Mouse (Mus musculus): ENCODE measurements around the gene Slc25a19. TPM values are rescaled to one million over a fixed set of nuclear protein-coding genes. Genes with fewer than 3 reads are reported as not detected.
A peak's percentile ranks its signal among the peaks of the same experiment; 100 is the strongest.

Slc25a19 gene
- polyA plus RNA-seq, 1 experiment, result 88.3 TPM

DNA sequence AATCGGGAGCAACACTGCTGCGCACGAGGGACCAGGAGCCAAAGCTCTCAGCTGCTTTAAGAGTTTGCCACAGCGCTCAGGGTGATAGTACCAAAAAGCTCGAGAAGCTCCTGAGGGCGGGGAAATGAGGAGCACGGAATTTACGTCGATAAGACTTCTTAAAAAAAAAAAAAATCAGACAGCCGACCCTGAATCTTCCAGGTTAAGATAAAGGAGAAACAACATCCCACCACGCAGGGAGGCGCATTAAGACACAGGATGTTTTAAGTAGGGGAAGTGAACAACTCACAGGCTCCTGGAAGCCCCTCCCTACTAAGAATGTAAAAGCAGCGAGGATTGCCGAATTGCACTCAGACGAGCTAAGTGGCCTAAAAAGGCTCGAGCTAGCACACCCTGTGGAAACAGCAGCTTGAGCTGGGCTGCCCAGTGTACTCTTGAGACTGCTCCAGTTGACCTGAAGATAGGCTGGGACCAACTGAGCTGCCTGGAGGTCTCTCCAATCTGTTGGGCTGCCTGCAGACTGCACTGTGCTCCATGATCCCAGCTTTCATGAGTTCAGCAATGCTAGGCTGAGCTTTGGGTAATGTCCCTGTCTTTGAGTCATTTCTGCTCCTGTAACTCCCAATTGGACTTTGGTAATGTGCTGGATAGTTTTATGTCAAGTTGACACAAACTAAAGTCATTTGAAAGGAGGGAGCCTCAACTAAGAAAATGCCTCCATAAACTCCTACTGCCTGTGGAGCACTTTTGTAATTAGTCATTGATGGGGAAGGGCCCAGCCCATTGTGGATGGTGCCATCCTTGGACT is 14.8 kb downstream of the Slc25a19 start:
- Histone ChIP-seq H3K4me1 (ENCODE audit: control insufficient read depth, insufficient read depth, low read length) (no peaks in the 10 kb centered on the region; the same call in 1 of the 2 replicates), H3K27ac (ENCODE audit: insufficient read depth, low read length) (no peak overlapping the region), H3K4me3 (ENCODE audit: insufficient read depth, low read length) (peak overlapping the region; percentile 65)
- no peak for TF ChIP-seq POLR2A (IDR thresholded peaks at IDR 0.05; ENCODE audit: extremely low read depth, insufficient read depth, low read length)
- no peak for TF ChIP-seq CTCF (IDR thresholded peaks at IDR 0.05; ENCODE audit: extremely low read depth, insufficient read depth, low read length)

DNA sequence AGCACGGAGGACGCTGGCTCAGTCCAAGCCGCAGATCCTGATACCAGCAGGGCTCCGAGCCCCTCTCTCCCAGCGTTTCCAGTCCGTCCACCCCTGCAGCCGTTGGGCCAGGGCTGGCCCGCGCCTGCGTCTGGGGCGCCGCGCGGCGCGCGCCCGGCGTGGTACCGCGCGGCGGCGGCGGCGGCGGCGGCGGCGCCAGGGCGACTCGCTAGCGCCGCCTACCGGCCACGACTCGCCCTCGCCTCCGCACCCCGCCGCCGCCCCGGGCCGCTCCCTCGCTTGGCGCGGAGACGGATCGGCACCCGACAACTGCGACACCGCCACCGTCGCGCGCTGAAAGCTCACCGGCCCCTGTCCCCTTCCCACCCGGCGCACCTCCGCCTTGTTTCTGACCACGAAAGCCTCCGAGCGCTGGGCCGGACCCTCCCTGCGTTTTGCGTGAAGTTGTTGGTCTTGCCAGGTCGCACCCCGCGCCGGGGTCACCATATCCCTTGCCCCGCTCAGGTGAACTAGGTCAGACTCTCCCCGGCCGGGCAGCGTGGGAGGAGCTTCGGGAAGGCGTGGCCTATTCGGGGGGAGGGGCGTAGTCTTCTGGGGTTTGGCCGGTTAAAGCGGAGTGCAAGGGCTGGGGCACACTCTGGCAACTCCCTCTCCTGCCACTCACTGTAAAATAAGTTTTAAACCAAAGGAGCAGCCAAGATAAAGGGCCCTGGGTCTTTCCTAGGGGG is 15.5 kb downstream of the Slc25a19 start, which contains the start of gene Mif4gd:
Gene Mif4gd, minus strand, starts transcription at position 560 of the 728 bp plus-strand sequence.
- no peaks in the 10 kb centered on the region; the same call in 1 of the 2 replicates for H3K4me1 ChIP-seq (ENCODE audit: control insufficient read depth, insufficient read depth, low read length)
- peak within 1 kb of the TSS; percentile 65 for H3K4me3 ChIP-seq (ENCODE audit: insufficient read depth, low read length)
- H3K27ac ChIP-seq (ENCODE audit: insufficient read depth, low read length), result peak within 1 kb of the TSS; percentile 95
- TF ChIP-seq POLR2A (IDR thresholded peaks at IDR 0.05; ENCODE audit: extremely low read depth, insufficient read depth, low read length) (peak; percentile 57), CTCF (IDR thresholded peaks at IDR 0.05; ENCODE audit: extremely low read depth, insufficient read depth, low read length) (0 out of 2 replicates have a peak, but pooled peaks have one; percentile 23)

DNA sequence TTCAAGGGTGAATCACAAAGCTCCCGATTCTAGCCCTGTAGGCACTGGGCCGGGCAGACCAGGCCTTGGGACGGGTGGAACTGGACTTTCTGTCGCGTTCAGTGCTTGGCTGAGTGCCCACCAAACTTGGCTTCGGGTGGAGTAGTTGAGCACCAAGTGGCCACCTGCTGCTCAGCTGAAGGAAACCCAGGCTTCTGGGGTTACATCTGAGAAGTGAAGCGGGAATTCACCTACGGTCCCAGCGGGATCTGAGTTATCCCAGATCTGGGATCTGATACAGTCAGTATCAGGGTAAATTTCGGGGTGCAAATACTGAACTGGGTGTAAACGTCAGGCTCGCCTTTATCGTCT is 16.1 kb downstream of the Slc25a19 start:
- peak overlapping the region; percentile 65 for H3K4me3 ChIP-seq (ENCODE audit: insufficient read depth, low read length)
- TF ChIP-seq POLR2A (IDR thresholded peaks at IDR 0.05; ENCODE audit: extremely low read depth, insufficient read depth, low read length), result no peak
- H3K4me1 ChIP-seq (ENCODE audit: control insufficient read depth, insufficient read depth, low read length), result no peaks in the 10 kb centered on the region; the same call in 1 of the 2 replicates
- H3K27ac ChIP-seq (ENCODE audit: insufficient read depth, low read length), result peak overlapping the region; percentile 53

DNA sequence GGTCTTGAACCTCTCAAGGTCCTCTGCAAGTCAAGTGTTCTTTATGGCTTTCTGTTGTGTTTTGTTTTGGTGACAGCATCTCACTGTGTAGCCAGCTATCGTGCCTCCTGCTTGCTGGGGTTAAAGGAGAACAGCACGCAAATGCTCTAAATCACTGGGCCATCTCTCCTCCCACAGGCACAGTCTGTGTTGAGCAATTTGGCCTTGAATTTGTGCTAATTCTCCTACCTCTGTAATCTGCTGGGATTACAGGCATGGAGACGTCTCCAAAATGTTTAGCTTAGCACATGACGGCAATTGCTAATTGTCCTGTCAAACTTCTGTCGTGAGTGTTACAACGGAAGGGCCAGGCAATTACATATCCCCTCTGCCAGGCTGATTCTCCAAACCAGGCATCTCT is 16.9 kb downstream of the Slc25a19 start:
- H3K4me1 ChIP-seq (ENCODE audit: control insufficient read depth, insufficient read depth, low read length), result no peaks in the 10 kb centered on the region; the same call in 1 of the 2 replicates
- TF ChIP-seq CTCF (IDR thresholded peaks at IDR 0.05; ENCODE audit: extremely low read depth, insufficient read depth, low read length), result no peak
- TF ChIP-seq POLR2A (IDR thresholded peaks at IDR 0.05; ENCODE audit: extremely low read depth, insufficient read depth, low read length), result no peak
- no peak overlapping the region for H3K27ac ChIP-seq (ENCODE audit: insufficient read depth, low read length)
- no peak overlapping the region for H3K4me3 ChIP-seq (ENCODE audit: insufficient read depth, low read length)

DNA sequence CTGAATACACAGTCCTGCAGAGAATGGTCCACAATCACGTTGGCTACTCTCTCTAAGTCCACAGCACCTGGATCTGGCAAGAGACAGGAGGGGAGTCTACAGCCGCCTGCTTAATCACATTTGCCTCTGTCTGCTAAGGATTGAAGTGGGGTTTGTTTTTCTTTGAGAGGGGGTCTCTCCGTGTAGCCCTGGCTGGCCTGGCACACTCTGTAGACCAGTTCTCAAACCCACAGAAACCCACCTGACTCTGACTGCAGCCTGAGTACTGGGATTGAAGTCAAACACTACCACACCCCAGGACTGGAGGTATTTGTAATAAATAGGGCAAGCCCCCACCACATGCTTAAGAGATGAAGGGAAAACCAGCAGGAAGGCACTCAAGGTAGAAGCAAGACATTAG is 18.5 kb downstream of the Slc25a19 start:
- no peaks in the 10 kb centered on the region; the same call in 1 of the 2 replicates for H3K4me1 ChIP-seq (ENCODE audit: control insufficient read depth, insufficient read depth, low read length)
- H3K27ac ChIP-seq (ENCODE audit: insufficient read depth, low read length), result no peak overlapping the region
- no peak overlapping the region for H3K4me3 ChIP-seq (ENCODE audit: insufficient read depth, low read length)
- TF ChIP-seq POLR2A (IDR thresholded peaks at IDR 0.05; ENCODE audit: extremely low read depth, insufficient read depth, low read length) (no peak), CTCF (IDR thresholded peaks at IDR 0.05; ENCODE audit: extremely low read depth, insufficient read depth, low read length) (no peak)

DNA sequence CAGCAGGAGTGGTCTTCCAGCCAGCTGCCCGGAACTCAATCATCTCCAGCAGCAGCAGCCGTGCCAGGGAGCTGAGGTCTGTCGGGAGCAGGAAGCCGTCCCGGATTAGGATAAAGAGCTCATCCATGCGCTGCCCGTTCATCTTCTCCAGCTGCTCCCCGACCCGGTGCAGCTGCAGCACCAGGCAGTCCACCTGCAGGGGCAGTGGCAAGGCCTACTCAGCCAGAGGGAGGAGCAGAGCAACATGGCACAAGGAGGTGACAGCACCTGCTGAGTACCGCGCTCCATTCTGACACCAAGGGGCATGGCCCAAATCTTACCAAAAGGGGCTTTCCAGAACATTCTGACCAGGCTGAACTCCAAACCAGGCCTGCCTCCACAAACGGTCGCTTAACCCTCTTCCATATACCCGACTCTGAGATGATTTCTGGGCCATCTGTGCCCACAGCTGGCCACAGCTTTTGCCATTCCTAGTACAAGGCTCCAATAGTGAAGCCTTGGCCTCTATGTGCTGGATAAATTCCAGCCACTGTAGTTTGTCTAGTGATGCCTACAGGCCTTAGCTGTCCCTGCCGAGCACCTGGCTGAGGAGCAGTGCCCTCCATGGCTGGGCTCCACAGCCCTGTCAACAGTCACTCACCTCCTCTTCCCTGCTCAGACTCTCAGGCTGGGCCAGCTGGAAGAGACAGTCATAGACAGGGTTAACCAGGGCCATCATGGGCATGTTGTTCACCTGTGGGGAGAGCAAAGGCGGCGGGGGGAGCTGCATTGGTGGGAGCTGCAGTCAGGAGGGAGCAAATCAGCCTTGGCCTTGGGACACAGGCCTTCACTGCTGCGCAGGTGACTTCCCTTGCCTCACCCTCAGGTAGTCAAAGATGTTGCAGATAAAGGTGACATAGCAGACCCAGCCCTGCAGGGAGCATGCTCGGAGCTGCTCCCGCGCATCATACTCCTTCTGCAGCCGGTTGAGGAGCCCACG is 19.4 kb downstream of the Slc25a19 start:
- Histone ChIP-seq H3K4me3 (ENCODE audit: insufficient read depth, low read length) (no peak overlapping the region), H3K27ac (ENCODE audit: insufficient read depth, low read length) (0 out of 2 replicates have a peak overlapping the region, but pooled peaks have one; percentile 17), H3K4me1 (ENCODE audit: control insufficient read depth, insufficient read depth, low read length) (no peaks in the 10 kb centered on the region; the same call in 1 of the 2 replicates)
- TF ChIP-seq POLR2A (IDR thresholded peaks at IDR 0.05; ENCODE audit: extremely low read depth, insufficient read depth, low read length), result peak; percentile 30; the same call in 1 of the 2 replicates
- TF ChIP-seq CTCF (IDR thresholded peaks at IDR 0.05; ENCODE audit: extremely low read depth, insufficient read depth, low read length), result no peak

DNA sequence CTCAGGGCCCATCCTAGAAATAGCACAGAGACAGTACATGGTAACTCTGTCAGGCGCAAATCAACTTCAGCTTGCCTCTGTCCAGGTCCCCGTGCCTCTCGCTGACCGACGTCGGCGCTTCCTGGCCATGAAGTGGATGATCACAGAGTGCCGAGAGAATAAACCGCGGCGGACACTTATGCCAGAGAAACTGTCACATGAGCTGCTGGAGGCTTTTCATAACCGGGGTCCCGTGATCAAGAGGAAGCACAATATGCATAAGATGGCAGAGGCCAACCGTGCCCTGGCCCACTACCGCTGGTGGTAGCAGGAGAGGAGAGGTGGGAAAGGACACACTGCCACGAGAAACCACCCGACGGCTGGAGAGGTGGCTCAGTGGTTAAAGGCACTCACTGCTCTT is 21.4 kb downstream of the Slc25a19 start:
- H3K4me1 ChIP-seq (ENCODE audit: control insufficient read depth, insufficient read depth, low read length), result peaks cover 11% of the 10 kb centered on the region
- TF ChIP-seq POLR2A (IDR thresholded peaks at IDR 0.05; ENCODE audit: extremely low read depth, insufficient read depth, low read length), result no peak
- TF ChIP-seq CTCF (IDR thresholded peaks at IDR 0.05; ENCODE audit: extremely low read depth, insufficient read depth, low read length), result no peak
- no peak overlapping the region for H3K4me3 ChIP-seq (ENCODE audit: insufficient read depth, low read length)
- no peak overlapping the region for H3K27ac ChIP-seq (ENCODE audit: insufficient read depth, low read length)

DNA sequence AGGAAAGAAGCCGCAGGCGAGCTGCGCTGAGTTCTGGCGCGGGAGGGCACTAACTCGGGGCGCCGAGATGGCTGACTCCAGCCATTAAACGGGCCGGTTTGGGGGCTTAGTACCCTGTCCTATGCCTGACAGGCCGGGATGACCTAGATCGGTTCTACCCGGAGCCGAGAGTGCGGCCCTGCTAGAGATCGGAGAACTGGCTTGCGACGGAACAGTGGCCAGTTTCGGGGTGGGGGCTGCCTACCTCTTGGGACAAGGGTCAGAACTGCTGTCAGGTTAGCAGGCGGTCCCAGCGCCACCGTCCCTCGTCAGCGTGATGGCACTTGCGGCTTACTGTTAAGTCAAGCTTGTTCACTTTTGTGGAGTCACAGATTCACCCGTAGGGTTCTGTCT is 23.8 kb downstream of the Slc25a19 start:
- Histone ChIP-seq H3K27ac (ENCODE audit: insufficient read depth, low read length) (peak overlapping the region; percentile 100), H3K4me3 (ENCODE audit: insufficient read depth, low read length) (peak overlapping the region; percentile 83), H3K4me1 (ENCODE audit: control insufficient read depth, insufficient read depth, low read length) (peaks cover 11% of the 10 kb centered on the region)
- TF ChIP-seq CTCF (IDR thresholded peaks at IDR 0.05; ENCODE audit: extremely low read depth, insufficient read depth, low read length) (no peak), POLR2A (IDR thresholded peaks at IDR 0.05; ENCODE audit: extremely low read depth, insufficient read depth, low read length) (no peak)
